Mouse (Mus musculus): Measurements from ENCODE around the gene Nkx1-2. TPM values are rescaled to one million over a fixed set of nuclear protein-coding genes. Genes with fewer than 3 reads are reported as not detected.

The Nkx1-2 gene
- total RNA-seq, 1 experiment: 0.80 TPM

DNA sequence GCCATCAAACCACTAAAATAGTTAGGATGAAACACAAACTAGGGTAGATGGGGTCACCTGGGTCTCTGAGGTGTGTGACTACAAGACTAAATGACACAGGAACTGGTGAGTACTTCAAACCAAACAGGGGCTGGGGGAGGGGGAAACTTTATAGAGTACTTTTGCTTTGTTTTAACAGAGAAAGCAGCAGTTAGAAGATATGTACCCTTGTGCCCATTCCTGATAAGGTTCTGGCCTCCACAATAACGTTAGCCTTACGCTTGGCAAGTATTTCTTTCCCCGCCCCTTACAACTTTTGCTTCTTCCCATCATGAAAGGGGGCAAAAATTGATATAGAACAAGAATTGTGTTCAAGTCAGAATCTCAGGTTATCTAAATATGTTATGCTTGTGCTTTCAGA is 3.6 kb downstream of the Nkx1-2 start:
- Histone ChIP-seq H3K9ac (ENCODE audit: insufficient read depth, low read depth, low read length, poor library complexity, severe bottlenecking) (no peak overlapping the region), H3K4me3 (ENCODE audit: insufficient read depth in 1 of 2, low read depth in 1 of 2, low read length in 2 of 2, poor library complexity in 1 of 2, severe bottlenecking in 1 of 2) (no peak overlapping the region), H3K27ac (ENCODE audit: insufficient read depth, low read depth, low read length, poor library complexity, severe bottlenecking) (no peak overlapping the region), H3K4me1 (ENCODE audit: control insufficient read depth in 2 of 2, insufficient read depth in 2 of 2, low read length in 2 of 2, poor library complexity in 1 of 2) (peaks cover 3 to 4% of the 10 kb centered on the region in 2 experiments; a peak in 3 of 4 replicates), H3K9me3 (ENCODE audit: control insufficient read depth, insufficient read depth, low read depth, low read length) (no peaks in the 10 kb centered on the region), H3K36me3 (ENCODE audit: control insufficient read depth, insufficient read depth, low read length, poor library complexity, severe bottlenecking) (no peaks in the 10 kb centered on the region)
- TF ChIP-seq HCFC1 (IDR thresholded peaks at IDR 0.05; ENCODE audit: borderline replicate concordance, insufficient read depth, low read length): no peak
- TF ChIP-seq ZNF384 (IDR thresholded peaks at IDR 0.05; ENCODE audit: low read depth, low read length): no peak
- TF ChIP-seq ZC3H11A (IDR thresholded peaks at IDR 0.05; ENCODE audit: borderline replicate concordance, low read depth, low read length): no peak
- TF ChIP-seq MAFK (IDR thresholded peaks at IDR 0.05; ENCODE audit: insufficient read depth, low read depth, low read length): no peak
- TF ChIP-seq CHD2 (IDR thresholded peaks at IDR 0.05; ENCODE audit: low read depth, low read length): no peak
- in situ Hi-C loops (cut with MboI; ENCODE audit: low sequenced_read_pairs in 2 of 2, unreplicated experiment in 2 of 2): loop anchor here (10.0 kb wide), 1 partner anchor 1041 kb away; no protein-coding TSS in a partner anchor
- no peak for DNase-seq (ENCODE audit: low read depth, low spot score)

DNA sequence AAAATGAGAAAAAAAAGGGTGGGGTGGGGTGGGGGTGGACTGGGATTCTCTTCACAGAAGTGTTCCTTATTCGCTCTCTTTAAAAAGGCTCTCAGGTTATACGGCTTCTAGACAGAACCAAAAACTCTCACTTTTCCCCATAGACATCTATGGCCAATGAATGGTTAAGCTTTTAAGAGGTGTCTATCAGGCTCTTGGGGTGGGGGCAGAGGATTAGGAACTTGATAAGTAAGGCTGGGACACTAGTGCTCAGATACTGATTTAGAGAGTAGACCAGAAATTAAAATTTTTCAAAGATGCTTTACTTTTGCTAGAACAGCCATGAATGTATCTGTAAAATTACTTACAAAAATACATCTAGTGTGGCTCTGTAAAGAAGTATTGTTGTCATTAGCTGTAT is 5.1 kb downstream of the Nkx1-2 start:
- in situ Hi-C loops (cut with MboI; ENCODE audit: low sequenced_read_pairs in 2 of 2, unreplicated experiment in 2 of 2): loop anchor here (10.0 kb wide), 1 partner anchor 1040 kb away; no protein-coding TSS in a partner anchor
- no peak overlapping the region for H3K27ac ChIP-seq (ENCODE audit: insufficient read depth, low read depth, low read length, poor library complexity, severe bottlenecking)
- TF ChIP-seq MAFK (IDR thresholded peaks at IDR 0.05; ENCODE audit: insufficient read depth, low read depth, low read length): no peak
- no peak for TF ChIP-seq HCFC1 (IDR thresholded peaks at IDR 0.05; ENCODE audit: borderline replicate concordance, insufficient read depth, low read length)
- no peak for TF ChIP-seq ZNF384 (IDR thresholded peaks at IDR 0.05; ENCODE audit: low read depth, low read length)
- no peak for TF ChIP-seq ZC3H11A (IDR thresholded peaks at IDR 0.05; ENCODE audit: borderline replicate concordance, low read depth, low read length)
- TF ChIP-seq CHD2 (IDR thresholded peaks at IDR 0.05; ENCODE audit: low read depth, low read length): no peak
- H3K4me1 ChIP-seq (ENCODE audit: control insufficient read depth in 2 of 2, insufficient read depth in 2 of 2, low read length in 2 of 2, poor library complexity in 1 of 2): no peaks in the 10 kb centered on the region; a peak in 1 of 4 replicates
- no peak overlapping the region for H3K4me3 ChIP-seq (ENCODE audit: insufficient read depth in 1 of 2, low read depth in 1 of 2, low read length in 2 of 2, poor library complexity in 1 of 2, severe bottlenecking in 1 of 2)
- no peak overlapping the region for H3K9ac ChIP-seq (ENCODE audit: insufficient read depth, low read depth, low read length, poor library complexity, severe bottlenecking)
- H3K9me3 ChIP-seq (ENCODE audit: control insufficient read depth, insufficient read depth, low read depth, low read length): no peaks in the 10 kb centered on the region
- no peak for DNase-seq (ENCODE audit: low read depth, low spot score)
- no peaks in the 10 kb centered on the region for H3K36me3 ChIP-seq (ENCODE audit: control insufficient read depth, insufficient read depth, low read length, poor library complexity, severe bottlenecking)

DNA sequence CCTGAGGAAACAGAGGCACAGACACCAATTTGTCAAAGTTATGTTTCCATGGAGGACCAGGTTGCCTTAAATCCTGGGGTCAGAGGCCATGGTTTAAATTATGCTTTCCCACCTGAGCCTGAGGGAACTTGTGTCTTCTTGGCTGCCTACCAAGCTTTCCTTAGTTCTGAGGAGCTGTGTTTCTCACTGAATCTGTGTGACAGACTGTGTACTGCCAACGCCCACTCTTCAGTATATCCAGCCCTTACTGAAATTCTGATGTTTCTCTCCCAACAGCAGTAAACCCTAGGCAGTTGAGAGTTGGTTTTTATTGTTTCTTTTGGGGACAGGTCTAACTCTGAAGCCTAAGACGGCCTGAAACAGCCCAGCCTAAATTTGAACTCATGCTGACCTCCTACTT is 5.7 kb downstream of the Nkx1-2 start:
- Histone ChIP-seq H3K4me3 (ENCODE audit: insufficient read depth in 1 of 2, low read depth in 1 of 2, low read length in 2 of 2, poor library complexity in 1 of 2, severe bottlenecking in 1 of 2) (no peak overlapping the region), H3K9ac (ENCODE audit: insufficient read depth, low read depth, low read length, poor library complexity, severe bottlenecking) (no peak overlapping the region), H3K9me3 (ENCODE audit: control insufficient read depth, insufficient read depth, low read depth, low read length) (no peaks in the 10 kb centered on the region), H3K4me1 (ENCODE audit: control insufficient read depth in 2 of 2, insufficient read depth in 2 of 2, low read length in 2 of 2, poor library complexity in 1 of 2) (no peaks in the 10 kb centered on the region; a peak in 1 of 4 replicates), H3K36me3 (ENCODE audit: control insufficient read depth, insufficient read depth, low read length, poor library complexity, severe bottlenecking) (no peaks in the 10 kb centered on the region), H3K27ac (ENCODE audit: insufficient read depth, low read depth, low read length, poor library complexity, severe bottlenecking) (no peak overlapping the region)
- DNase-seq (ENCODE audit: low read depth, low spot score): no peak
- in situ Hi-C loops (cut with MboI; ENCODE audit: low sequenced_read_pairs in 2 of 2, unreplicated experiment in 2 of 2): loop anchor here (10.0 kb wide), 1 partner anchor 1039 kb away; no protein-coding TSS in a partner anchor
- TF ChIP-seq CHD2 (IDR thresholded peaks at IDR 0.05; ENCODE audit: low read depth, low read length) (no peak), ZC3H11A (IDR thresholded peaks at IDR 0.05; ENCODE audit: borderline replicate concordance, low read depth, low read length) (no peak), ZNF384 (IDR thresholded peaks at IDR 0.05; ENCODE audit: low read depth, low read length) (no peak), MAFK (IDR thresholded peaks at IDR 0.05; ENCODE audit: insufficient read depth, low read depth, low read length) (no peak), HCFC1 (IDR thresholded peaks at IDR 0.05; ENCODE audit: borderline replicate concordance, insufficient read depth, low read length) (no peak)

DNA sequence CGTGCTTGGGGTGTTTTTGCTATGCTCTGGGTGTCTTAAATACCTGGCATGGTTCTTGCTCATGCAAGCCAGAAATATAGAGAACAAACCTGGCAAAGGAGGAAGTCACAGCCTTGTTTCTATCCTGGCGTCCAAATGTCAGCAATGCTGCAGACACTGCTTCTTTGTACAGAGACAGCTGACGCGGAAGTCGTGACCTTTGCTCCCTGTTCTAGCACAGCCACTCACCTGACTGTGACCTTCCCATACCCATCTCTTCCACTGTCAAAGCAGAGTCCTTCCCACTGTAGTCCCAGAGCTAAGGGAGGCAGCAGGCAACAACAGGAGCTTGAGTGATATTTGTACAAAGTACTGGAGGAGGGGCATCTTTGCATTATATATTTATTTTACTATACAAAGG is 9.8 kb downstream of the Nkx1-2 start:
- peaks cover 0 to 2% of the 10 kb centered on the region in 2 experiments; a peak in 1 of 4 replicates for H3K4me1 ChIP-seq (ENCODE audit: control insufficient read depth in 2 of 2, insufficient read depth in 2 of 2, low read length in 2 of 2, poor library complexity in 1 of 2)
- H3K36me3 ChIP-seq (ENCODE audit: control insufficient read depth, insufficient read depth, low read length, poor library complexity, severe bottlenecking): no peaks in the 10 kb centered on the region
- H3K9ac ChIP-seq (ENCODE audit: insufficient read depth, low read depth, low read length, poor library complexity, severe bottlenecking): no peak overlapping the region
- H3K9me3 ChIP-seq (ENCODE audit: control insufficient read depth, insufficient read depth, low read depth, low read length): no peaks in the 10 kb centered on the region
- H3K27ac ChIP-seq (ENCODE audit: insufficient read depth, low read depth, low read length, poor library complexity, severe bottlenecking): no peak overlapping the region
- no peak overlapping the region for H3K4me3 ChIP-seq (ENCODE audit: insufficient read depth in 1 of 2, low read depth in 1 of 2, low read length in 2 of 2, poor library complexity in 1 of 2, severe bottlenecking in 1 of 2)
- in situ Hi-C loops (cut with MboI; ENCODE audit: low sequenced_read_pairs in 2 of 2, unreplicated experiment in 2 of 2): loop anchor here (10.0 kb wide), 1 partner anchor 1035 kb away; no protein-coding TSS in a partner anchor
- TF ChIP-seq ZC3H11A (IDR thresholded peaks at IDR 0.05; ENCODE audit: borderline replicate concordance, low read depth, low read length) (no peak), CHD2 (IDR thresholded peaks at IDR 0.05; ENCODE audit: low read depth, low read length) (no peak), HCFC1 (IDR thresholded peaks at IDR 0.05; ENCODE audit: borderline replicate concordance, insufficient read depth, low read length) (no peak), MAFK (IDR thresholded peaks at IDR 0.05; ENCODE audit: insufficient read depth, low read depth, low read length) (no peak), ZNF384 (IDR thresholded peaks at IDR 0.05; ENCODE audit: low read depth, low read length) (no peak)
- DNase-seq (ENCODE audit: low read depth, low spot score): no peak

Measured in ES-E14 (cell line).